Mouse (Mus musculus): ENCODE results near the gene Lmo7.

Gene Lmo7

GRCm38 (mm10) chr14:101837176-101837575 lies 107.4 kb downstream of the Lmo7 start:
- DNase-seq (ENCODE audit: low read depth, low spot score): no peak

GRCm38 (mm10) chr14:101838231-101838839 lies 108.6 kb downstream of the Lmo7 start:
- no peak for DNase-seq (ENCODE audit: low read depth, low spot score)

- DNase-seq (ENCODE audit: low read depth, low spot score): no peak
Measured at GRCm38 (mm10) chr14:101839771-101840731, 110.3 kb downstream of the Lmo7 start.

GRCm38 (mm10) chr14:101841271-101841670 lies 111.5 kb downstream of the Lmo7 start:
- DNase-seq (ENCODE audit: low read depth, low spot score): no peak

- DNase-seq (ENCODE audit: low read depth, low spot score): no peak
Measured at GRCm38 (mm10) chr14:101842521-101842920, 112.8 kb downstream of the Lmo7 start.

- no peak for DNase-seq (ENCODE audit: low read depth, low spot score)
Measured at GRCm38 (mm10) chr14:101843443-101843842, 113.7 kb downstream of the Lmo7 start.

- no peak for DNase-seq (ENCODE audit: low read depth, low spot score)
Measured at GRCm38 (mm10) chr14:101844467-101844866, 114.7 kb downstream of the Lmo7 start.

GRCm38 (mm10) chr14:101846097-101846882 lies 116.5 kb downstream of the Lmo7 start:
- DNase-seq (ENCODE audit: low read depth, low spot score): no peak

- no peak for DNase-seq (ENCODE audit: low read depth, low spot score)
Measured at GRCm38 (mm10) chr14:101847520-101847919, 117.8 kb downstream of the Lmo7 start.

GRCm38 (mm10) chr14:101852584-101853195 lies 122.9 kb downstream of the Lmo7 start:
- DNase-seq (ENCODE audit: low read depth, low spot score): no peak

- DNase-seq (ENCODE audit: low read depth, low spot score): no peak
Measured at GRCm38 (mm10) chr14:101853207-101853606, 123.5 kb downstream of the Lmo7 start.

GRCm38 (mm10) chr14:101853722-101854121 lies 124.0 kb downstream of the Lmo7 start:
- DNase-seq (ENCODE audit: low read depth, low spot score): no peak

- no peak for DNase-seq (ENCODE audit: low read depth, low spot score)
Measured at GRCm38 (mm10) chr14:101854226-101854625, 124.5 kb downstream of the Lmo7 start.

GRCm38 (mm10) chr14:101859305-101859886 lies 129.6 kb downstream of the Lmo7 start:
- no peak for DNase-seq (ENCODE audit: low read depth, low spot score)

GRCm38 (mm10) chr14:101862088-101862487 lies 132.3 kb downstream of the Lmo7 start:
- DNase-seq (ENCODE audit: low read depth, low spot score): no peak

- DNase-seq (ENCODE audit: low read depth, low spot score): no peak
Measured at GRCm38 (mm10) chr14:101867071-101867733, 137.4 kb downstream of the Lmo7 start.

GRCm38 (mm10) chr14:101869145-101869544 lies 139.4 kb downstream of the Lmo7 start:
- no peak for DNase-seq (ENCODE audit: low read depth, low spot score)

- peak; percentile 35 for DNase-seq (ENCODE audit: low read depth, low spot score)
Measured at GRCm38 (mm10) chr14:101869661-101870060, 139.9 kb downstream of the Lmo7 start.

- DNase-seq (ENCODE audit: low read depth, low spot score): no peak
Measured at GRCm38 (mm10) chr14:101870171-101870902, 140.6 kb downstream of the Lmo7 start.

GRCm38 (mm10) chr14:101872846-101873245 lies 143.1 kb downstream of the Lmo7 start:
- no peak for DNase-seq (ENCODE audit: low read depth, low spot score)
